Mouse (Mus musculus): ENCODE results near the gene Lrrc10.

The Lrrc10 gene

DNA sequence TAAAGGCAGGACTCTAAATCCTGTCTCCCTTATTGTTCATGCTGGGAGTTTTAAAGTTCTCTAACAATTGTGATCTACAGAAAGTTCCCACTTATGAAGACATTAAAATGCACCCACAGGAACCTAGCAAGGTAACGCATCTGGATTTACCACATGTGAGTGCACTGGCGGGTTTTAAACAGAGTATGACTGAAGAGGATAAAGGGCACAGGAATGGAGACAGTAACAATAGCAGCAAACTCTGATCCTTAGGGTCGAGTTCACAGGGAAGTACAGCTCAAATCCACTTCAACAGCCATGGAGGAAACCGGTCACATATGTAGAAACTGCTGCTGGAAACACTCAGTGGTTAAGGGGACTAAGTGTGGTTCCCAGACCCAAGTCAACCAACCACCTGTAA is 4.1 kb downstream of the Lrrc10 start:
- no peak for DNase-seq

DNA sequence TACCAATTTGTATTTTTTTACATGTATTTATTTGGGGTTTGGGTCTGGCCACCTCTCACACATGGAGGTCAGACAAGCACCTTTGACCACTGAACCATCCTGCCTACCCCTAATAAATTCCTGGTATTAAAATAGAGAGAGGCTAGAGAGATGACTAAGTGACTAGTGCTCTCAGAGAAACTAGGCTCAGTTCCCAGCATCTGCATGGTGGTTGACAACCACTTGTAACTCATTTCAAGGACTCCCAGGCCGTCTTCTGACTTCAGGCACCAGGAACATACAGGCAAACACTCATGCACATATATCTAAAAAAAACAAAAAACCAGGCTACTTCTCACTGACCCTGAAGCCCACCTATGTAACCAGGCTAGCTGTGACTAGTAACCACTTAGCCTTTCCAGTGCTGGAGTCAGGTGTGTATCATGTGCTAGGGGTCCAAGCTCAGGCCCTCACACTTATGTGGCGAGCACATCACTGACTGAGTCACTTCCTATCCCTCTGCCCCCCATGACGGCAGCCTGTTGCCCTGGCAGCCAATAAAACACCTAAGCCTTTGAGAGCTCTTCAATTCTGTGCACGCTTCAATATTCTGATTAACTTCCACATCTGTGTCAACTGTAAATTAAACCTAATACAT is 4.9 kb downstream of the Lrrc10 start:
- no peak for DNase-seq

DNA sequence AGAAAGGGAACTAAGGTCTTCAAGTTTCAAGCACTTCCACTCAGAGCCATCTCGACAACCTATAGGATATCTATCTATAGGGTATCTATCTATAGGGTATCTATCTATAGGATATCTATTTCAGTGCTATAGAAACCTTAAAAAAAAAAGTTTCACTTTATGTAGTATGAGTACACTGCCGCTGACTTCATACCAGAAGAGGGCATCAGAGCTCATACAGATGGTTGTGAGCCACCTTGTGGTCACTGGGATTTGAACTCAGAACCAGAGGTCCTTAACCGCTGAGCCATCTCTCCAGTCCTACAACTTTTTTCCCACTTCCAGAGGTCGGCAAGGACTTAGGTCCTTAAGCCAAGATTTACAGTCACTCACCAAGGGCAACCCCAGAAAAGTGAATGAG is 10.5 kb downstream of the Lrrc10 start:
- DNase-seq: no peak

DNA sequence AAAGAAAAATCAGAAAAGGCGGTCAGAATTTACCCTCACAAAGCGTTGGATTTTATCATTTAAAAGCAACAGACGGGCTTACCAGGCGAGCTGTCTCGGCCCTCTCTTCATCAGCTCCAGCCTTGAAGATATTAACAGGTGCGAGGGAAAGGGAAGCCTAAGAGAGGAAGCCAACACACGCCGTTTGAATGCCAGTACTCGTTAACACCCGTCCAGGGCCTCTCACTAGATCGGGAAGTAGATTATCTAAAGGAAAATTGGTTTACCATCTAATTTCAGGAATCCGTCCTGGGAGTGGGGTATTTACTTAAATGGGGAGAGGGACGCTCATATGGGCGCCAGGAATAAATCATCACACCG is 17.7 kb downstream of the Lrrc10 start:
- DNase-seq: no peak

DNA sequence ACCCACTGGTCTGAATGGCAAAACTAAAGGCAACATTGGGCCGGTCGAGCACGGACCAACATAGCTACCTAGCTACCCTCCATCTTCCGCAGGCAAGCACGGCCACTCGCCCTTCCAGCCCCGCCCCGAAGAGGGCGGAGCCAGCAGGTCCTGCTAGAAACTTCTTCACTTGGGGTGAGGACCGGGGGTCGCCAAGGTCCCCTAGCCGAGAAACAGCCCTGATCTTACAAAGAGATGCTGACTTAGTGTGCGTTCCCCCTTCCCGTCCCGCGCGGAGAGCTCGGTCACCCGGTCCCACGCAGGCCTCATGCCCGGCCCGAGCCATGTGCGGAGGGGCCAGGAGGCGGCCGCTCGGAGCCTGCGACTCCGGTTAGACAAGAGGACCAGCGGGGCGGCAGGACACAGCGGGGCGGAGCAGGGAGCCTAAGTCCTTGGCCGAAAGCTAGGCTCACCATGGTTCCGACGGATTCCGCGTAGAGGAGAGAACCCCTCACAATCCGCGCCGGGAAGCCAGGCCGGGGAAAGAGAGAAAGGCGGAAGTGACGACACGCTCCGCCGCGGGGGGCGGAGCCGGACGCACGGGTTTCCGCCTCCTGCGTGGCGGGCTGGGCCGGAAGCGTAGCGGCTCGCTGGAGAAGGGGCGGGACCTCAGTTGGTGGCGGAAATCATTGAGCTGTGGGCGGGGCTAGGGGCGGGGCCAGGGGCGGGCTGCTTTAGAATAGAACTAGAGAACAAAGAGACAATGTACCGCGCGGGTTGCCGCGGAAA is 18.3 kb downstream of the Lrrc10 start, which contains the start of gene Cct2:
Cct2 (minus strand) TSS at position 561 of the 768 bp plus-strand sequence.
- DNase-seq: peak; percentile 90

DNA sequence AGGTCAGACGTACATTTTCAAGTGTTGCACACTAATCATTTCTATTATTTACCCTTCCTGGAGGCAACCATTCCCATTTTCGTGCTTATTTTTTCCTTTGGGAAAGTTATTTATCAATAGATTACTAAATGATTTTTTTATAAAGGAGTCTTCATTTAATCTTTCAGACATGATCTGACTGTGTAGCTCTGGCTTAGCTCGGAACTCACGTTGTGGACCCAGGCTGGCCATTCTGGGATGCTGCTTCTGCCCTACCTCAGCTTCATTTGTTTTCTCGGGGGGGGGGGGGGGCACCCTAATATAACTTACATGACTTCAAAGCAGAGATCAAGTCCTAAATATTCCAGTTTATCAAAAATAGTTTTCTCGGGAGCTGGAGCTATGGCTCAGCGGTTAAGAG is 18.9 kb downstream of the Lrrc10 start:
- DNase-seq: no peak

DNA sequence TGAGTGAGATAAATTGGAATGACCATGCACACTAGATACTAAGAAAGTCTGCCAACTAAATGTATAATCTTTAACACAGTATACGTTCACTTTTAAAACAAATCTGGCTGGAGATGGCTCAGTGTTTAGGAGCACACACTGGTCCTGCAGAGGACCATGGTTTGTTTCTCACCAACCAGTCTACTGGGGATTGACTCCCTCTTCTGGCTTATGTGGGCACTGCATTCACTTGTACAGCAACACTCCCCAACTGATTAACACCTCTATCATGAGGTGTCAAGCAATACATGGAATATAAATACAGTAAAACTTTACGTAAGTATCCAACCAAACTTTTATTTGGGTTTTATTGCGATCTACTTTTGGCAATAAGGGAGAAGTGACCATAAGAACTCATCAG is 24.0 kb downstream of the Lrrc10 start:
- DNase-seq: no peak

DNA sequence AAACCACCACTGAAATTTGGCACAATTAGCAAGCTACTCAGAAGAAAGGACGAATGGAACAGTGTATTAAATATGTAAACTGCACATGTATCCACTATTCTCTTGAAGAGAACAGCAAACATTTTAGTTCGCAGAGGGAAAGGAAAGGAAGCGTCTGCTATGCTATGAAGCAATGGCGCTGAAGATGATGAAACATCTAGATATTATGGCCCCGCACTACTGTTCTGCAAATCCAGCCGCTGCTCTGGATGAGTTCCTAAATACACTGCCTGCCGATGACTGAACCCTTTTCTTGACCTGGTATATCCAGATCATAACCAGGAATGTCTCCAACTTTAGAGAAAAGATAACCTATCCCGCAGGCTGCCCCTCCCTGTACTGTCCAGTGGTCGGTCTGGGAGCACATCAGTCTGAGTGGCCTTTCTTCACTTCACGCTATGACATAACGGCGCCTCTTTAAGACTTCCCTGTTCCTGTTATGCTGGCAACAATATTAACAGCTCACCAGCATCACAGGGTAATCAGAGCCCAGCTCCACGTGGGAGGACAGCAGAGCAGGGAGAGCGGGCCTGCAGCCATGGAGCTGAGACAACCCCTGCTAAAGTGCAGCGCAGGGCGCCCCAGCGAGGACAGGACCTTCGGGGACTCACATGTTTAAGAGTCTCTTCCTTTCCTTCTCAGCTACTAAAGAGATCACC is 27.2 kb downstream of the Lrrc10 start:
- no peak for DNase-seq

DNA sequence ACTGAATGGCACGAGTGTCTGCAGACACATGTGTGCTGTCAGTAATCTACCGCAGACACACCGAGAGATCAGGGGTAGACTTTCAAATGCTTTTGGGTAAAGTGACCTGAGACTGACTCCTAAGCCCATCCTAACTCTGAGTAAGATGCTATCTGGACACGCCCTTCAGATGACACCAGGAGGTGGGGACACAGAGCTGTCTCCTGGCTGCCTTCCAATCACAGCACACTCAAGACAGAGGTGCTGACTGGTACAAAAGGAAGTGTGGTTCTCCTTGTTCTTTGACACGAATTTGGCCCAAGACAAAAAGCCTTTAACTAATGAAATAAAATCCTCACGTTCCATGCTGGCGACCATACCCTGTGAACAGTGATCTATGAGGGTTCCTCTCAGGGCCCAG is 28.0 kb downstream of the Lrrc10 start:
- DNase-seq: no peak

DNA sequence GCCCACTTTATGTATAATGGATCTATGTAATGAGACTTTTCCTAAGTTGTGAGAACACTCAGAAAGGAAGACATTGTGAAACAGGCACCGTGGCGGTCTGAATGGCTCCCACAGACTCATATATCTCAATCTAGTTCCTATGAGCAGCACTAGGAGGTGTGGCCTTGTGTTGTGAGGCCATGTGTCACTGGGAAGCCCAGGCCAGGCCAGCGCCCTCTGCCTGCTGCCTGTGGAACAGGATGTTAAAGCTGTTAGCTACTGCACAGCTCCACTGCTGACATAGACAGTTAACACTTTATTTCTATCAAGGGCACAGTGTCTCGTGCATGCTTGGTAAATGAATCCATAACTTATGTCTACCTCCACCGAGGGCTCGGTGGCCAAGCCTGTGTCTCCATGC is 33.1 kb downstream of the Lrrc10 start:
- no peak for DNase-seq

DNA sequence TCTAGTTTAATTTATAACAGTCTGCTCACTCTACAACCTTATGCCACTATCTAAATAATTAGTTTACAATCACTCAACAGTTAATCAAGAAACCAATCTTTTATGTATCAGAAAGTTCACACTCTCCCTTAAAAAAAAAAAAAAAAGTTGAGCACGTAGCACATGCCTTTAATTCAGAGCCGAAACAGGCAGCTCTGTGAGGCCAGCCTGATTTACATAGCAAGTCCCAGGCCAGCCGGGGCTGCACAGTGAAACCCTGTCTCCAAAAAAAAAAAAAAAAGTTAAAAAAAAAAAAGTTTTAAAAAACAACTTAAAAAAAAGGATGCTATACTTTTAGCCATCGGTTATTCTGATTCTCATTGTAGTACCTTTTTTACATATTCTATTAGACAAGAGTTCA is 36.2 kb downstream of the Lrrc10 start:
- no peak for DNase-seq

DNA sequence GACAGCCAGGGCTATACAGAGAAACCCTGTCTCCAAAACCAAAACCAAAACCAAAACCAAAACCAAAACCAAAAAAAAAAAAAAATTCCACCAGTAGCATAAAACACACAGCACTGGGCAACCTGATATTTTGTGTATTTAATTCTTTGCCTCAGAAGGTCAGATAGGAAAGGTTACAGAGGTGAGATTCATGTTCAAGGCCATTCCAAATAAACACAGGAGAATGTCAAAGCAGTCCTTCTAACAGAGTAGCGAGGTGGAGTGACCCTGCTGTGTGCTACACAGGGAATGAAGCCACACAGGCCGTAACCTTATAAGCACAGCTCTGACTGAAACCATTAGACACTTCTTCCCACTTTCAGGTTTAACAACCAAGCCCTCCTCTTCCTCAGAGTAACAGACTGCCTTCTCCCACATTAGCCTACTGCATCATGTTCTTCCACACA is 36.8 kb downstream of the Lrrc10 start:
- DNase-seq: no peak

DNA sequence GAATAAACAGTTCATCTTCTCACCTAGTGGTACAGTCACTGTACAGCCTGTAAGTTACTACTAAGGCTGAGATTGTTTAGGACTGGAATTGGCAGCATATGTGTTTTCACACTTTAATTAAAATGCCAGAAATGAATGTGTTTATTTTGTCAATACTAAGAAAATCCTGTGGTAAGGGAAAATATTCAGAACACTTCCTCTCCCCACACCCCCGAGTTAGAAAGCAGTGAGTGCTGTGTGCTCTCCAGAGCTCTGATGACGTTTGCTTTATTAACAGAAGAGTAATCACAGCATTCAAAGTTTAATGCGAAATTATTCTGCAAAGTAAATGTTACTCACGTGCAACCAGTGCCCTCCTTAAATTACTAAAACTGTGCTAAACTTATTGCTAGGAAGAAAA is 44.5 kb downstream of the Lrrc10 start:
- DNase-seq: no peak

DNA sequence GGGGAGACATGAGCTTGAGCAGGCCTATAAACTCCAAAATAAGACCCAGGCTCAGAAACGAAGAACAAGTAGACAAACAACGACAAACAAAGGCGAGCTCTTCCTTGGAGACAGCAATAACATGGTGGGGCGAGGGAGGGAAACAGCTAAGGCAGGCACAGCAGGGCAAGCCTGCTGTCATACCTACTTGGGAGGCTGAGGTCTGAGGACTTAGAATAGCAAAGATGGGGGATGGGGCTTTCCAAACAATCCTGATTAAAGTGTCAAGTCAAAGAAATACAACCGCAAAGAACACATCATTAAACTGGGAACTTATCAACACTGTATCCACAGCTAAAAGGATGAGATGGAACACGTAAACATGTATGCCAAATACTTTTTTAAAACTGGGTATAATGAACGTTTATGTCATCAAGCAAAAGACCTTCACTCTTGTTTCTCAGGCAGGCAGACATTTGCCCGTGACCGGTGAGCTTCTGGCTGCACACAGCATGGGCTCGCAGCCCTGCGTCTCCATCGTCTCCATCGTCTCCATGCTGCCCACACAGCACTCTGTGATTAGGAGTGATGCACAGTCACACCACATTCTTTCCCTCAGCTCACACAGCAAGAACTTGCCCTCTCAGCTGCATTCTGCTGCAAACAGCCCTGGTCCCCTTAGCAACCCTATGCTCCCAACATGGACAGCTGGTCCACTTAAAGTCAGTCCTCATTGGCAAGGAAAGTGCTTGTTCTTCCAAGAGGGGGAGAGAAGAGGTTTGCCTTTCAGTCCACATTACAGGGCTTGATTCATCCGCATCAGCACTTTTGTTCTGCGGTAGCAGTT is 49.6 kb downstream of the Lrrc10 start:
- peak; percentile 13 for DNase-seq

DNA sequence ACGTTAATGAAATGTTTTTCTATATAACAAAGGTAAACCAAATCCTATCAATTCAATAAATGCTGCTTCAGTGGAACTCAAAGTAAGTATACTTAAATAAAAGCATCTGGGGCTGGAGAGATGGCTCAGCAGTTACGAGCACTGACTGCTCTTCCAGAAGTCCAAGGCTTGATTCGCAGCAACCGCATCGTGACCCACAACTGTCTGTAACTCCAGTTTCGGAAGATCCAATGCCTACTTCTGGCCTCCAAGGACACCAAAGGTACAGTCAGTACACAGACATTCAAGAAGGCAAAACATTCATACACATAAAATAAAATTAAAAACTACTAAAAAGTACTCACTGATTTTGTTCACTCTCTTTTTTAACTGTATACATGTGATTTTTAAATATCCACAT is 51.0 kb downstream of the Lrrc10 start:
- no peak for DNase-seq
